Mouse (Mus musculus): ENCODE results near the gene Itpr2.

The Itpr2 gene

DNA sequence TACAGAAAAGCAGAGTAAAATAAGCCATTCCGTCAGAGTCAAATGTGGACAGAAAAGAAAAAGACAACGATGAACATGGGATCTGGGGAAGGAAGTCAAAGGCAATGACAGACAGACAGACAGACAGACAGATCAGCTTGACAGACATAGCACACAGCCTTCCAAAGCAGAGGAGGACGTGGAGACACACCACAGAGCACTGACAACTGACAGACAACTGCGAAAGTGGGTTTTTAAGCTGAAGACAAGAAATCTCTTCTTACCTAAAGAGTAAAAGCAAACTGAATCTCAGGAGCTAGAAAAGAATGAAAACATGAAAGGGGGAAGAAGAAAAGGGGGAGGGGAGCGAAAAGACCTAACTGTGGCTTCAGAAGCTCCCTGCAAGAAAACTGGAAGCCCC, 243.3 kb downstream of the Itpr2 start:
- DNase-seq (ENCODE audit: inconsistent ontology term): no peak

DNA sequence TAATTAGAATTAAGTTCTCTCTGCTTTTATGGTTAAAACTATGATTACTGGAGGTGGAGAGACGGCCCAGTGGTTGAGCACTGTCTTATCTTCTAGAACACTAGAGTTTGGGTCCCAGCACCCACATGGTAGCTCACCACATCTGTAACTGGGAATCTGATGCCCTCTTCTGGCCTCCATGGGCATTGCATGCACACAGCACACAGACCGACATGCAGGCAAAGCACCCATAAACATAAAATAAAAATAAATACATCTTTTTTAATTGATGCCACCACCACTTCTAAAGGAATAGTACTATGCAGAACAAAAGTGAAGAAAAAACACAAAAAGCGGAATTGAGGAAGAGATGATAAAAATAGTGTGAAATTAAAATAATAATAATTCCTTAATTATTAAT, 243.8 kb downstream of the Itpr2 start:
- no peak for DNase-seq (ENCODE audit: inconsistent ontology term)

DNA sequence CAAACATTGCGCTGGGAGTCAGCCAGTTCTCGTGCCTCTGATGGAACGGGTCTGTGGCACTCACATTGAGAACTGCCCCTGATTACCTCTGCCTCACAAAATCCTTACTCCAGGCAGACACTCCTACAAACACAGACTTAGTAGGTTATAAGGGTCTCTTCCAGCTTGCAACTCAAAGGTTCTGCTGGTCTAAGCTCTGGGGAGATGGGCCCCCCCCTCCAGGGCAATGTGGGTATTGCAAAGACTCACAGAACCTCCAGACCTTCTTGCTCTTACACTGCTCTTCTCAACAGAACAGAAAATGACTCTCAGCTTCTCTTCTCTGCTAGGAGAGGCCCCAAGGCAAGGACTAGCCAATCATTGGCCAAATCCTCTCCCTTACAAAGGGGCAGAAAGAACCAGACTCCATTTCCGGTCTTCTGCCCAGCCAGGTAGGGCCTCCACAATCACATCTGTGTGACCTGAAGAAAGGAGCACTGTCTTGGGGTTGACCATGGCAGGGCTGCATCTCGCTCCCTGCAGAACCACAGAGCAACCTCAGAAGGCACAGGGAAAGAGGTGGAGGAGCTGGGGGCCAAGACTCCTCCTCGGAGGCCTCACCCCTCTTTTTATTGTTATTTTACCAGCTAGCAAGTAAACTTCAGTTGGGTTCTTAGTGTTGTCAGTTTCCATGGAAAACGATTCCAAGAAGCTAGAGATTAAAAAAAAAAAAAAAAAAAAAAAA, 244.9 kb downstream of the Itpr2 start:
- no peak for DNase-seq (ENCODE audit: inconsistent ontology term)

DNA sequence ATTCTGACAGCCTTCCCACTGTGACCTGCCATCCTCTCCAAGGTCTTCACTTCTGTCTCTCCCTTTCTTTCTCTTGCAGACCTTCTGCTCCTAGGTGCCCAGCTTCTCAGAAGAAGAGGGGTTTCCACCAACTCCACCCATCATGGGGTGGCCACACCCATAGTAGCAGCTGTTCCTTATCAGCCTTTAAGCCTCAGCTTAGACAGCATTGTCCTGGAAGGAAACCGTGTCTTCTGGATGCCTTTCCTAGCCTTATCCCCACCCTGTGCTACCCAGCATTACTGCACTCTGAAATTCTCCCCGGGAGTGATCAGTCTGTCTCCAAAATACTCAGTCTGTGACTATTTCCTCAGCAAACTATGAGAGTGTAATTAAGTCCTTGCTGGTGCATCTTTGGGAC, 245.6 kb downstream of the Itpr2 start:
- DNase-seq (ENCODE audit: inconsistent ontology term): no peak

DNA sequence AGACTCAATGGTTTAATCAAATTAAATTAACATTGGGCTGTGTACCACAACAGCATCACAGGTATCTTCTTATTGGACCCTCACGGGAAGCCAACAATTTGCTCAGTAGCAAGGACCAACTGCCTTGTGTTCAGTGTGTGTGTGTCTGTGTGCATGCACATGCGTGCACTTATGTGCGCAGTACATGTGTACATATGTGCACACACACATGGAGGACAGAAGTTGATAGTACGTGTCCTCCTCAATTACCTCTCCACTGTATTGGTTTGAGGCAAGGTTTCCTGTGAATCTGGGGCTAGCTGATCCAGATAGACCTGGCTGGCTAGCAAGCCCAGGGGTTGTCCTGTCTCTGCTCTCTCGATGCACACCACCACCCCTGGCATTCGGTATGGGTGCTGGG, 246.4 kb downstream of the Itpr2 start:
- no peak for DNase-seq (ENCODE audit: inconsistent ontology term)

DNA sequence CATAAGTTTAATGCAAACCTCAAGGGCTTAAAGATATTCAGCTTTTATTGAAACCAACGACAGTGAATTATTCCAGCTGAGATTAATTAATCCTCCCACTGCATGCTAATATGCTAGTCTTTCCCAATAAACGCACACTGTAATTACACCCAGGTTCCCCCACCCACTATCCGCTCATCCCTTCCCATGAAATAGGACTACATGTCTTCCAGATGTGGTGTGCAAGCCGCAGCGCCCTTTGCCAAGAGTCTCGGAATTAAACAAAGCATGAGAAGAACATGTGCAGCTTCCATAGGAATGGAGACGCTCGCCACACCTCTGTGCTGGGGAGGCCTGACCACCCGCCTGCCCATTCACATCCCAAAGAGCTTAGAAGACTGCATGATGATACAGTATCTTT, 247.1 kb downstream of the Itpr2 start:
- DNase-seq (ENCODE audit: inconsistent ontology term): no peak

DNA sequence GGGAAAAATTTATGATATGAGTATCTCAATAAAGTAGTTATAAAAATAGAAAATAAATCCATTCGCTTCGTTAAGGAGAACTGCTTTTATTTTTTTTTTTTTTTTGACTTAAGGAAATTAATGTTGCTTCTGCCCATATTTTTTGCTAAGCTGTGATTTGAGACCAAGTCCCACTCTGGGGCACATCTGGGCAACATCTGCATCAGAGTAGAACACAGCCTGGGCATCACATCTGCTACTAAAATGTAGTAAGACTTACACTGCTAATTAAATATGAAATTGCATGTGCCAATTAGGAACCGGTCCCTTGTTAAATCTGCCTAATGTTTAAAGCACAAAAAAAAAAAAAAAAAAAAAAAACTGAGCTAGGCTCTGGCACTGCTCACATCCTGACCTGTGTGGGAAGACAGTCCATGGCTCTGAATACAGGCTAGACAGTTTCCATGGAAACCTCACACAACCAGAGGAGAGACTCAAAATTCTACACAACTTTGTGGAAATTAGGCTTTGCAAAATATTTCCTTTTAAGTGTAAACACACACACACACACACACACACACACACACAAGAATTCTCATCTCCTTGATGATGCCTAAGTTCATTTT, 247.7 kb downstream of the Itpr2 start:
- no peak for DNase-seq (ENCODE audit: inconsistent ontology term)

DNA sequence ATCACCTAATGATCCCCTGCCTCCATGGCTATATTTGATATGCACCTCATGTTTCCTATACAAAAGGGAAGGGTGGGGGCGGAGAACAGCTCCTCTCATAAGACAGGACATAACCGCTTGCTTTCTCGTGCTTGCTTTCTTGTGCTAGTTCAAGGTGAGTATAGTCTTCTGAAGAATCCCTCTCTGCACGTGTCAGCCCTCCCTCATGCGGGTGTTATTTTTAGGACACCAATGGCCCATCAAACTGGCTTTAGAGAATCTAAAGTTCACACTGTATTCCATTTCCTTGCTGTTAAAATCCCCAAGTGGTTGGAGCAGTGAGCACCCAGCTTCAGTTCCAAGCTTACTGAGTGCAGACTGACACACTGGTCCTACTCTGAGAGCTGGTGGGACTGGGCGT, 252.9 kb downstream of the Itpr2 start:
- no peak for DNase-seq (ENCODE audit: inconsistent ontology term)

DNA sequence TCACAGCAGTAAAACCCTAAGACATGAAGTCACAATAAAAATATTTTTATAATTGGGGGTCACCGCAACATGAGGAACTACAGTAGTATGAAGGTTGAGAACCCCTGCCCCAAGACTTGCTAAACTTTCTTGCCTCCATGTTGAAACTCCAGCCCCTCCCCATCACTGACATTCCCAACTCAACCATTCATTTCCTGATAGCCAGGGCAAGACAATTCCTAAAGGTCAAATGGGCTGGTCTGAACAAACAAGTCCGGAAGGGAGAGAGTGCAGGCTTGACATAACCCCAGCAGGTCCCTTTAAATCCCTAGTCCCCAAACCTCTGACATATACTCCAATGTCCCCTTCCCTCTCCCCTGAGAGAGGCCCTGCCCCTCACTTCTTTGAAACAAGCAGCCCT, 253.7 kb downstream of the Itpr2 start:
- no peak for DNase-seq (ENCODE audit: inconsistent ontology term)

DNA sequence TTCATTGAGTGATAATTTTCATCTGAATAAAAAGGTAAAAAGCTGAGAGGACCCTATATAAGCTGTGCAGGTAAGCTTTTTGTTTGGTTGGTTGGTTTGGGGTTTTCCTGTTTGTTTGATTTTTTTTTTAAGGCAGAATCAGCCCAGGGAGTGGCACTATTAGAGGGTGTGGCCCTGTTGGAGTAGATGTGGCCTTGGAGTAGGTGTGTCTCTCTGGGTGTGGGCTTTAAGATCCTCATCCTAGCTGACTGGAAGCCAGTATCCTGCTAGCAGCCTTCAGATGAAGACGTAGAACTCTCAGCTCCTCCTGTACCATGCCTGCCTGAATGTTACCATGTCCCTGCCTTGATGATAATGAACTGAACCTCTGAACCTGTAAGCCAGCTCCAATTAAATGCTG, 254.1 kb downstream of the Itpr2 start:
- no peak for DNase-seq (ENCODE audit: inconsistent ontology term)

DNA sequence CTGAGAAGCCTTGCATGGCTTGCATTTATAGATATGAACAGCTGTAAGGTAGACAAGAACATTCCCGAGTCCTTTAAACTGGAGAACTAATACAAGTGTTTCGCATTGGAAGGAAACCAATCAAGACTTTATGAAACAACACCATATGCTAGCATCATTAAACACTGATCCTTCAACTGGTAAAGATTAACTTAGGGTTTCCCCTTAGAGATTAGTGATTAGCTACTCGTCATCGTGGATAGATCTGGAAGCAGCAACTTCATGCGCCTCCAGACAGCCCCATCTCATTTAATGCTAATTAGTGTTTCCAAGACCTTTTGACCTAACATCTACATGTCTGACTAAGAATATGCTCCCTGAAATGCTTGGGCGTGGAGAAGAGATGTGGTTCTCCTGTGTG, 255.7 kb downstream of the Itpr2 start:
- no peak for DNase-seq (ENCODE audit: inconsistent ontology term)

DNA sequence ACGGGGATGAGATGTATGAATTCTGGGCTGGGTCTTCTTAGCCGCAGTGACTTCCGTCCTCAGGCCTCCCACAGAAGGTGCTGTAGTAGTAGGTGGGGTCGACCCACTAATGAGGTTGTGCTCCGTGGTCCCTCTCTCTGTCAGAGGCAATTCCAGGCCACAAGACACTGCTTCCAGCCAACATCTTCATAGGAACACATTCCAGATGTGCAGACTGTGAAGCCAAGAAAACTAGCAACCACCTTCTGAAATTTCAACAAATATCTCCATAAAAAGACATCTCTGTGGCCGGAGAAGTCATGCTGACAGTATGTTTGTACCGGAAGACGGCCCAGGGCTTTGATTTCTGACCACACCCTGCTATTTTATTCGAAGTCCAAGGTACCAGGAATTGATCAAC, 256.1 kb downstream of the Itpr2 start:
- DNase-seq (ENCODE audit: inconsistent ontology term): no peak

DNA sequence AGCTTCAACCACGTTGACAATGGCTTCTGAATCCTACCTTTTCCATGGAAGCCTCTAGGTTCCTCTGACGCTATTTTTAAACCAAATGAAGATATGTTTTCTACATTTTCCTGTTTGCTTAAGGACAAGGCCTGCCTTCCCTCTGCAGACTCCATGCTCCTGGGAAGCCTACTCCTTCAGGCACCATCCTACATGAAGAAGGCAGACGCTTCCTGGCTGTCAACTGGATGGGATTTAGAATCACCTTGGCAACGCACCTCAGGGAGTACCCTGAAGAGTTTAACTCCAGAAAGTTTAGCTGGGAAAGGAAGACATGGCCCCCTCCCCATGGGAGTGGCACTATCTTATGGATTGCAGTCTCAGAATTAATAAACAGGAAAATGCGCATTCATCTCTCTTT, 259.0 kb downstream of the Itpr2 start:
- DNase-seq (ENCODE audit: inconsistent ontology term): no peak

DNA sequence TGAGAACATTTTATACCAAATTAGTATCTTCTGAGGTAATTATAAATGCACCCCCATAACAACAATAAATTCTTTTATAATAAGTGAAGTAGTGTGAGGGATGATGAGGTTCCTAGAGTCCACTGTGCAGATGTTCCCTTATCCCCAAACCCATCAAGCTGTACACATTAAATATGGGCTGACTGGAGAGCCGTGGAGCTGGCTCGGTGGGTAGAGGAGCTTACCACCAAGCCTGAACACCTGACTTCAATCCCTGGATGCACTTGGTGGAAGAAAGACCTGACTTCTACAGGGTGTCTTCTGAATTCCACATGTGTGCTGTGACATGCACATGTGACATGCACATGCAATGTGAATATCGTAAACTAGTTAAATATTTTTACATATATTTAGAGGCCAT, 260.7 kb downstream of the Itpr2 start:
- no peak for DNase-seq (ENCODE audit: inconsistent ontology term)

DNA sequence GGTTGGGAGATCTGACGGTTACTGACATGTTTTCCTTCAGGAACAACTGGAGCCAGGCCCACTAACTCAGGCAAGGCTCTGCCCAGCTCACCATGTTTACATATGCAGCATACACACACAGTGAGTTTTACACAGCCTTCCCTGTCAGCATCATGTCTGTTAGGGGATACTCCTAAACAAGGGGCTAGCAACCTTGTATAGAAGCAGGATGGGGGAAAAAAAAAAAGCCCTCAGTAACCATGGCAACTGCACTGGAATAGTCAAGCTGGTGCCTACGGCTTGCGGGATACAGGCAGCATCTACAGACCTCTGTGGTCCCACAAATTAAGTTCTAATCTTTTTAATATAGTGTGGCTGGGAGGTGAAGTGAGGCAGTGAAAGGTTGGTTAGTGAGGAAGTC, 266.9 kb downstream of the Itpr2 start:
- DNase-seq (ENCODE audit: inconsistent ontology term): no peak

DNA sequence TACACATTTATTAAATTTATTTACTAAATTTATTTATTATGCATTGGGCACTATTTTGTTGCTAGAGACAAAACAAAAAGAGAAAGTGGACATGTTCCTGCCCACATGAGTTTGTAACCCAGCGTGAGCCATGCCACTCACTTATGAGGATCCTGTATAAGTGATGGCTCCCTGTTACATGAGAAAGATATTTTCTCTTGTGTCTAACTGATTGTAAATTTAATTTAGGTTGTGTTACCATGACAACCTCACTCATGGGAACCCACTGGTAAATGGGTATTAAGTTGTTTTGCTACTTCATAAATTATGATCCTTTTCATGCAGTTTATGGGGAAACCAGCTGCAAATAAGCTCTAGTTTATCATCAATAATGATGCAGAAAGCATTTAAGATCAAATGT, 267.6 kb downstream of the Itpr2 start:
- DNase-seq (ENCODE audit: inconsistent ontology term): no peak

DNA sequence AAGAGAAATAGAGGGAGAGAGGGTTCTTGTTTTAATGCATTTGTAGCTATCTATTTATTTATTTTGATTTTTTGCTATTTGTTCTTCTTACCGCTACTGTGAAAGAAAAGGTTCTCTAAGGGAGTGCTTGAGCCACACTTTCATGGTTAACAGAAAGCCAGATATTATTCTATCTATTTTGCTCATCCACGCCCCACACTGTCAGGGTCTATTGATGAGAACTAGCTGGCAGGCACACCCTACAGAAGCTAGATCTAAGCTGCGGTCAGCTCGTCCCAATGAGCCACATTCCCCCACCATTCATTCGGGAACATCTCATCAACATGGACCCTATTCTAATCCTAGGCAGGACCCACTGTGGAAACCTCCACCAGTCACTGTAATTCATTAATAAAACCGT, 271.1 kb downstream of the Itpr2 start:
- no peak for DNase-seq (ENCODE audit: inconsistent ontology term)

DNA sequence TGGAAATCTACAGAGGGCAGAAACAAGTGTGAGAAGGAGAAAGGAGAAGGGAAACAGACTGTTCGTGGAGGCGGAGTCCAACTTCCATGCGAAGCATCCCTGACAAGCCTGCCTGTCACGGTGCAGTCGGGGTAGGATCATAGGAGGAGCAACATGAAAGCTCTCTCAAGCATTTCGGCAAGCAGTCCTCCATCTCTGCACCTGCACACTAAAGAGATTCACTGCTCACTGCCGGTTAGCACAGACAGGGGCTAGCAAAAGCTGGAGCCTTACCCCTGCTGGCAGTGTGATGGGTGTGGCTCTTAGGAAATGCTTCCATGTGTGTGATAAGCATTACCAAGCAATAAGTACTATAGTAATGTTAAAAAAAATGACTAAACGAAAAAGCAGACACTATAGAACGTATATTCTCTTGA, 271.6 kb downstream of the Itpr2 start:
- DNase-seq (ENCODE audit: inconsistent ontology term): no peak

DNA sequence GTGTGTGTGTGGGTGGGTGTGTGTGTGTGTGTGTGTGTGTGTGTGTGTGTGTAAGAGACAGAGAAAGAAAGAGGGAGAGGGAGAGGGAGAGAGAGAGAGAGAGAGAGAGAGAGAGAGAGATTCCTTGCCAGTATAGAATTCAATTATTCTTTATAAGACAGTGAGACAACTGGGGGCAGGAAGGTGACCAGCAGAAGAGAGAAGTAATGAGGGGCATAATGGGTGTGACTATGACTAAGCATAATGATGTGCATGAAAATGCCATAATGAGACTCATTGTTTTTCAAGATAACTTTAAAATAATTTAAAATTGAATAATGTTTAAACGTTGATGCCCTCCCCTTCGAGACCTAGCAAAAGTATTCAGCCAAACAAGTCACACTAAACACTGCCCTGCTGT, 272.1 kb downstream of the Itpr2 start:
- no peak for DNase-seq (ENCODE audit: inconsistent ontology term)

DNA sequence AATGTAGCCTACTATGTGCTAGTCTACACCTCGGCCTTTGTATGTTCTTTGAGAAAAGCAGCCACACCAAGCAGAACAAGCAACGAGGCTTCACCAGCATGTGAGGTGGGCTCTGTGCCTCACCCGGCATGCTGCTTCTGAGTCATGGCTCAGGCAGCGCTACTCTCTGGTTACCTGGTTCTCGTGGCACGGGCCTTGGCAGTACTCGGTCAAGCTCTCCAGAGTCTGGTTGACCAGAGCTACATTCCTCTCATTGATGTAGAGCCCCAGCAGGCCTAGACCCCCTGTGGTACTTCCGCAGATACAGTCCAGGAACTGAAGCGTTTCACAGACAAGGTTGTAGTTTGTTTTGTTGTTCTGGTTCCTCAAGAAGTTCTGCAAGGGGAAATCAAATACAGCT, 272.5 kb downstream of the Itpr2 start:
- DNase-seq (ENCODE audit: inconsistent ontology term): peak; percentile 27

DNA sequence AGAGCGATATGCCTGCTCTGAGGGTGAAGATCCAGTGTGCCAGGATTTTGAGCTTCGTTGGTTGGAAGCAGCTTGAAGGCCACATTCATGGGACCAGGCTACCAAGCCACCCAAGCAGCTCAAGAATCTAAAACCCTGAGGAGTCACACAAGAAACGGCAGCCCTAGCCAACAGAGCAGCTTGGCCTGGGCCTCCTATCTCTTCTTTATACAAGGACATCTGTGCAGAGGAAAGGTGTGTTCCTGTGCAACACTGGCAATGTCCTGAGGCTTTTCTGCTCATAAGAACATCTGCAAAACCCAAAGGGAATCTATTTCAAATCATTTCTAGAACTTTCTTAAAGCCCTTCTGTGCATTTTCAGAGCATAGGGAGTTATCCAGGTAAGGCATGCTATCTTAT, 274.0 kb downstream of the Itpr2 start:
- DNase-seq (ENCODE audit: inconsistent ontology term): no peak

DNA sequence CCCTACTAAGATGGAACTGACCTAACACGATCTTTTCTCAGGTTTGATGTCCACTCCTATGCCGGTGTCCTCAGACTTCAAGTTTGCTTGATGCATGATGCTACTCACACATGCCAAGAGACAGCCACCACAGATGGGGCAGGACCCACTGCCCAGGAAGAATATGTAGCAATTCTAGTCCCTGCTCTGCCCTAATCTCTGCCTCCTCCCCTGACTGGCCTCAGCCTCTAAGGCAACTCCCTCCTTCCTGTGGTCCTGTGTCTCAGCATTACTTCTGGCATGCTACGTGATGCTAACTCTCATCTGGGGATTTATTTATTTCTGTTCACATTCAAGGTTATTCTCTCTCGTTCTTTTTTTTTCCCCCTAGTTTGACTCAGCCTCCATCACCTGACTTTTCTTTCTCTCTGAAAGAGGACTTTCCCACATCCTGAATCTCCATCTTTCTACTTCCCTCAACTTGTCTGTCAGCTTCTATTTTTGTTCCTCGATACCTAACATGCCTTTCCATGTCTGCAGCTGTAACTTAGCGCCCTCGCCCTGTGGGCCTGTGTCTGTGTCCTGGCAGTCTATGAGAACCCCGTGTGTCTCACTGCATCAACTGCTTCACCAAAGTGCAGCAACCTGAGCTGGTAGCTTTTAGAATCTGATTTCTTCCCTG, 279.5 kb downstream of the Itpr2 start:
- no peak for DNase-seq (ENCODE audit: inconsistent ontology term)
